Mouse (Mus musculus): Measurements from ENCODE around the gene Sac3d1. TPM values are rescaled to one million over a fixed set of nuclear protein-coding genes. Genes with fewer than 3 reads are reported as not detected.

The Sac3d1 gene
- polyA plus RNA-seq, 1 experiment from 2014 or later: 50.8 TPM

Other genes with a start within 250 kb of the Sac3d1 start
- 22.3 and 24.8 TPM in 2 replicates for gene Frmd8, start 243.4 kb downstream of the Sac3d1 start, polyA plus RNA-seq (2016; fragmentation: Nextera tagmentation; extraction: Ambion mirVana)
- 1.9 and 3.4 TPM in 2 replicates for gene Slc25a45, start 240.8 kb downstream of the Sac3d1 start, polyA plus RNA-seq (2016; fragmentation: Nextera tagmentation; extraction: Ambion mirVana)
- gene Tigd3, start 224.5 kb downstream of the Sac3d1 start, polyA plus RNA-seq (2016; fragmentation: Nextera tagmentation; extraction: Ambion mirVana): 11.1 and 11.4 TPM in 2 replicates
- 171 and 185 TPM in 2 replicates for gene Dpf2, start 205.6 kb downstream of the Sac3d1 start, polyA plus RNA-seq (2016; fragmentation: Nextera tagmentation; extraction: Ambion mirVana)
- 3.6 and 3.8 TPM in 2 replicates for gene Cdc42ep2, start 193.8 kb downstream of the Sac3d1 start, polyA plus RNA-seq (2016; fragmentation: Nextera tagmentation; extraction: Ambion mirVana)
- 57.4 and 59.6 TPM in 2 replicates for gene Pola2, start 154.4 kb downstream of the Sac3d1 start, polyA plus RNA-seq (2016; fragmentation: Nextera tagmentation; extraction: Ambion mirVana)
- not detected in 2 replicates for gene Slc22a20, start 132.5 kb downstream of the Sac3d1 start, polyA plus RNA-seq (2016; fragmentation: Nextera tagmentation; extraction: Ambion mirVana)
- gene Capn1, start 102.8 kb downstream of the Sac3d1 start, polyA plus RNA-seq (2016; fragmentation: Nextera tagmentation; extraction: Ambion mirVana): 3.8 and 4.5 TPM in 2 replicates
- gene Syvn1, start 72.1 kb downstream of the Sac3d1 start, polyA plus RNA-seq (2016; fragmentation: Nextera tagmentation; extraction: Ambion mirVana): 30.0 and 32.6 TPM in 2 replicates
- gene Mrpl49, start 60.9 kb downstream of the Sac3d1 start, polyA plus RNA-seq (2016; fragmentation: Nextera tagmentation; extraction: Ambion mirVana): 75.8 and 76.4 TPM in 2 replicates
- 595 and 628 TPM in 2 replicates for gene Fau, start 60.8 kb downstream of the Sac3d1 start, polyA plus RNA-seq (2016; fragmentation: Nextera tagmentation; extraction: Ambion mirVana)
- 30.8 and 32.2 TPM in 2 replicates for gene Znhit2, start 57.5 kb downstream of the Sac3d1 start, polyA plus RNA-seq (2016; fragmentation: Nextera tagmentation; extraction: Ambion mirVana)
- 41.0 and 41.3 TPM in 2 replicates for gene Tm7sf2, start 50.3 kb downstream of the Sac3d1 start, polyA plus RNA-seq (2016; fragmentation: Nextera tagmentation; extraction: Ambion mirVana)
- gene Vps51, start 41.4 kb downstream of the Sac3d1 start, polyA plus RNA-seq (2016; fragmentation: Nextera tagmentation; extraction: Ambion mirVana): 77.0 and 82.2 TPM in 2 replicates
- gene Tmem262, start 38.6 kb downstream of the Sac3d1 start, polyA plus RNA-seq (2016; fragmentation: Nextera tagmentation; extraction: Ambion mirVana): not detected in 2 replicates
- gene Gm28374, start 36.4 kb downstream of the Sac3d1 start, polyA plus RNA-seq (2016; fragmentation: Nextera tagmentation; extraction: Ambion mirVana): 2.6 and 3.6 TPM in 2 replicates
- 67.1 and 75.1 TPM in 2 replicates for gene Zfpl1, start 33.7 kb downstream of the Sac3d1 start, polyA plus RNA-seq (2016; fragmentation: Nextera tagmentation; extraction: Ambion mirVana)
- gene Cdca5, start 33.7 kb downstream of the Sac3d1 start, polyA plus RNA-seq (2016; fragmentation: Nextera tagmentation; extraction: Ambion mirVana): 41.5 and 42.1 TPM in 2 replicates
- 0.77 TPM in 1 of 2 replicates, not detected in the other for gene AC131692.1, start 24.2 kb downstream of the Sac3d1 start, polyA plus RNA-seq (2016; fragmentation: Nextera tagmentation; extraction: Ambion mirVana)
- 0.59 and 0.94 TPM in 2 replicates for gene Naaladl1, start 12.9 kb downstream of the Sac3d1 start, polyA plus RNA-seq (2016; fragmentation: Nextera tagmentation; extraction: Ambion mirVana)
- 29.7 and 30.5 TPM in 2 replicates for gene Snx15, start 9.7 kb upstream of the Sac3d1 start, polyA plus RNA-seq (2016; fragmentation: Nextera tagmentation; extraction: Ambion mirVana)
- gene Batf2, start 22.3 kb upstream of the Sac3d1 start, polyA plus RNA-seq (2016; fragmentation: Nextera tagmentation; extraction: Ambion mirVana): not detected in 2 replicates
- 90.9 and 96.1 TPM in 2 replicates for gene Arl2, start 22.9 kb upstream of the Sac3d1 start, polyA plus RNA-seq (2016; fragmentation: Nextera tagmentation; extraction: Ambion mirVana)
- gene Majin, start 65.7 kb upstream of the Sac3d1 start, polyA plus RNA-seq (2016; fragmentation: Nextera tagmentation; extraction: Ambion mirVana): not detected in 2 replicates
- gene Gpha2, start 107.7 kb upstream of the Sac3d1 start, polyA plus RNA-seq (2016; fragmentation: Nextera tagmentation; extraction: Ambion mirVana): 0.74 TPM in 1 of 2 replicates, not detected in the other
- gene Ppp2r5b, start 117.2 kb upstream of the Sac3d1 start, polyA plus RNA-seq (2016; fragmentation: Nextera tagmentation; extraction: Ambion mirVana): 61.3 and 66.1 TPM in 2 replicates
- gene Atg2a, start 123.0 kb upstream of the Sac3d1 start, polyA plus RNA-seq (2016; fragmentation: Nextera tagmentation; extraction: Ambion mirVana): 13.6 and 14.2 TPM in 2 replicates
- 90.8 and 96.9 TPM in 2 replicates for gene Ehd1, start 158.1 kb upstream of the Sac3d1 start, polyA plus RNA-seq (2016; fragmentation: Nextera tagmentation; extraction: Ambion mirVana)
- gene Cdc42bpg, start 187.8 kb upstream of the Sac3d1 start, polyA plus RNA-seq (2016; fragmentation: Nextera tagmentation; extraction: Ambion mirVana): 0.29 and 0.37 TPM in 2 replicates
- 99.0 and 103 TPM in 2 replicates for gene Men1, start 216.3 kb upstream of the Sac3d1 start, polyA plus RNA-seq (2016; fragmentation: Nextera tagmentation; extraction: Ambion mirVana)
- gene Map4k2, start 222.5 kb upstream of the Sac3d1 start, polyA plus RNA-seq (2016; fragmentation: Nextera tagmentation; extraction: Ambion mirVana): 14.6 and 14.7 TPM in 2 replicates
- 193 and 205 TPM in 2 replicates for gene Sf1, start 245.0 kb upstream of the Sac3d1 start, polyA plus RNA-seq (2016; fragmentation: Nextera tagmentation; extraction: Ambion mirVana)

Measured in midbrain, embryonic 12.5 days (tissue).